Mouse (Mus musculus) heart, postnatal 14 days (tissue): ENCODE measurements around the gene Icam4. TPM values are rescaled to one million over a fixed set of nuclear protein-coding genes. Genes with fewer than 3 reads are reported as not detected.
A peak's percentile ranks its signal among the peaks of the same experiment; 100 is the strongest.
"Not testable (repeated sequence)": the region's sequence is repeated elsewhere in the genome, so short reads cannot be mapped to it uniquely, and the experiment has no call there.

Source experiments
- DNase-seq, 2 experiments: peaks; one replicate each; pipeline ENCODE4 v3.0.0; 2021 to 2022
- intact Hi-C: fragments of 180-260 bp; cut with DNase I; formaldehyde crosslinking; loops from one replicate; pipeline ENCODE4 v1.15.1; 2025
- long read RNA-seq, 2 experiments: library from polyadenylated mRNA; stranded (forward); transcript quantifications; one replicate each; pipeline ENCODE4 v2.0.0; 2021
- total RNA-seq, 2 experiments: library from RNA; stranded (reverse); gene quantifications; 2 replicates each; pipeline ENCODE4 v1.2.3; 2021

Icam4 gene
- under 1 TPM; 0.37 to 0.38 TPM for total RNA-seq
- long read RNA-seq, experiment 1, partial matches to known transcripts = 0 of 1 reads
- long read RNA-seq, experiment 1, other reads (novel, unspliced or antisense) = 0 of 1 reads
- long read RNA-seq, experiment 2 = 0 reads

DNA sequence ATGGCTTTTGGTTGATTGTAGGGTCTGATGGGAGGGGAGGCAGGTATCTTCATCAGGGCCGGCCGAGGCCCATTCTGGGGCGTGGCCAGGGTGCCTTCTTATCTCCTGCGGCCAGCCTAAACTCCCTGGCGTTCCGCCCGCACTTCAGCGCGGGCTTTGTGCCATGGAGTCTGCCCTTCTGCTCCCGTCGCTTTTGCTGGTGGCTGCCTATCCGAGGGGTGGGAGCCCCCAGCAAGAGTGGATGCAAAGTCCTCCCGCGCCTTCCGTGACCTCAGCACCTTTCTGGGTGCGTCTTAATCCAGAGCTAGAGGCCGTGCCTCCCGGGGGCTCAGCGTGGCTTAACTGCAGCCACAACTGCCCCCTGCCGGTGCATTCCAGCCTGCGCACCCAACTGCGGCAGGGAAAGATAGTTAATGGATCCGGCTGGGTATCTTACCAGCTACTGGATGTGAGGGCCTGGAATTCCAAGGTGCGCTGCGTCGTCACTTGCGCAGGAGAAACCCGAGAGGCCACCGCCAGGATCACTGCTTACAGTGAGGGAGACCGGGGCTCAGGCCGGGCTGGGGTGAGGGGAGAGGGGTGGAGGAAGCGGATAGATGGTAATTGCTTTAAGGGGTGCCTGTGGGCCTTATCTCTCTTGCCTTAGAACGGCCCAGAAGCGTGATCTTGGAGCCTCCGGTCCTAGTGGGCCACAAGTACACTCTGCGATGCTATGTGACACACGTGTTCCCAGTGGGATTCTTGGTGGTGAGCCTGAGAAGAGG lies at the start of gene Icam4:
Gene Icam4, plus strand, starts transcription at position 83 of the 764 bp plus-strand sequence.
- intact Hi-C loops = loop anchor here (2.0 to 5.0 kb wide), 3 partner anchors 27 to 107 kb away; partner anchors contain the start of genes Gm38431, Mrpl4 and Raver1
- DNase-seq = peak; percentile 84 to 89

DNA sequence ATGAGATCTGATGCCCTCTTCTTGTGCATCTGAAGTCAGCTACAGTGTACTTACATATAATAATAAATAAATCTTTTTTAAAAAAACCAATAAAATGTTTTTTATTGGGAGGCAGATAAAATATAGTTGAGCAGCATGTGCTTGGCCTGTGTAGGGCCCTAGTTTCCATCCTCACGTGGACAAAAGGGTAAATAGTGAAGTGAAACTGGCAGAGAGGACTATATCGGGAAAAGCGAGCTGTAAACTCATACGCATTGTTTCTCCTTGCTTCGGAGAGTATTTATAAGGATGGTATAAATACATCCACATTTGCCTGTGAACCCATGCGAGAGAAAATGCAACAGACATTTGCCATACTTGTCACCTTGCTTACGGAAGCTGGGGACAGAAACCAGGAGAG lies 49.4 kb upstream of the Icam4 start:
- DNase-seq = no peak
- intact Hi-C loops = no loop called here

DNA sequence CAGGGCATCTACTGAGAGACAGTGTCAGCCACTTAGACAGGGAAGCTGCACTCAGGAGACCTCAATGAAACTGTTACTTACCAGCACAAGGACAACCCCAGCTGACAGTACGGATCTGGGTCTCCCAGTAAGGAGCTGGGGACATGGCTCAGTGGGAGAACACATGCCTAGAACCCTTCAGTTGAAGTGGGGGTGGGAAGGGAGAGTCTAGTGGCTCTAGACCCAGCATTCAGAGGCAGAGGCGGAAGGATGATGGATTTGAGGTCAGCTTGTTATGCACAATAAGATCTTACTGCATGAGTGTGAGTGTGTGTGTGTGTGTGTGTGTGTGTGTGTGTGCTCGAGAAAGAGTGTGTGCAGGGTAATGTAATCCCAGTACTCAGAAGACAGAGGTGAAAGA lies 47.0 kb upstream of the Icam4 start:
- intact Hi-C loops = no loop called here
- DNase-seq = no peak

DNA sequence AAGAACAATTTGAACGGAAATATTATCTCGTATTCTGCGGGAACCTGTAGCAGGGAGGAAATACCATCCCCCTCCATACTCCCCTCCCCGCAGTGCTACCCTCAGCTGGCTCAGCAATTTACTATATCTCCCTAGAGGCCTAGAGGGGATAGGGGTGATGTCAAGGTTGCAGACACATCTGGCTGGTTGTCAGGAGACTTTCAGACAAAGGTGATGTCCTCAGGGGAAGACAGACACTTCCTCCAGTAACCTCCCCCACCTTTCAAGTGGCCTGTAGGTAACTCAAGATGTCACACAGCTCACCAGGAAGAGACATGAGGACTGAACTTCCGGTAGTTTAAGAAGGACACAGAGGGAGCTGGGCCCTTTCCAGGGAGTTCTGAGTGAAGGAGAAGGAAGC lies 46.0 kb upstream of the Icam4 start:
- no peak for DNase-seq
- intact Hi-C loops = no loop called here

DNA sequence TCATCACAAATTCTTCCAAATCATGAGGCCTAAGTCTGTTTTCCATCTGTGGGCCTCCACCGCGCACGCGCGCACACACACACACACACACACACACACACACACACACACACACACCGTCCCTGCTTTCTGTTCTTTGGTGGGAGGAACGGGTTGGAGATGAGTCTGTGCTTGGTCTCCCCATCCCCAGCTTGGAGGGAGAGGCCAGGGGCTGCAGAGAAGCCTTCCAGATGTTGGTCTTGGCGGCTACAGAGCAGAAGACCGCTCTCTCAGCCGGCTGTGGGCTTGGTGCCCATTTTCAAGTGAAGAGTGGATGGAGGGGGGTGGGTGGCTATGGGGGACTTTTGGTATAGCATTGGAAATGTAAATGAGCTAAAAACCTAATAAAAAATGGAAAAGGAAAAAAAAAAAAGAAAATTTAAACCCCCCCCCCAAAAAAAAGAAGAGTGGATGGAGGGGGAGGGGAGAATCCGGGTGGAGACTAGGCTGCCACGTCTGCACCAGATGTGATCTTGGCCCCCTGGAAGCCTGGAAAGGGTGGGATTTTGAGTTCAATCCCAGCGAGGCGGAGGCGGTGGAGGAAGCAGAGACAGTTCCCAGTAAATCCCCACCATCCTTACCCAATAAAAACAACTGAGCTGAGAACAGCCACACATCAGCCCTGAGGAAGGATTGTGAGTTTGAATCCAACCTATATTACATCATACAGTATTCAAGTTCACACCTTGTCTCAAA lies 42.1 kb upstream of the Icam4 start:
- intact Hi-C loops = no loop called here
- peak; percentile 72 to 73 for DNase-seq

DNA sequence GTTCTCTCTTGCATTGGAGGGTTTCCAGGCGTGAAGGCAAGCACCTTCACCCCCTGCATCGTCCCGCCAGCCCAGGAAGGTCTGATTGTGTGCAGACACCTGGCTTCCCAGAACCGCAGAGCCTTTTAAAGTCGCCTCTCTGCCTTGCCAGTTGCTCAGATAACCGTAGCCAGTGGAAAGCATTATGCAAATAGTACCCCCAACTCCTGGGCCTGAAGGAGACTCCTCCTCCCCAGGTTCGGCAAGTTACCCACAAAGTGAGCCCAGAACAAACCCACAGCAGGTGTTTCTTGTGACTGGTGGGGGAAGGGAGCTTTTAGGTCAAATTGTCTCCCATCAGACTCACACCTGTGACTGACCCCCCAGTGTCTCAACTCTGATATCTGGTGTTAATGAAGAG lies 41.2 kb upstream of the Icam4 start:
- intact Hi-C loops = no loop called here
- no peak for DNase-seq

DNA sequence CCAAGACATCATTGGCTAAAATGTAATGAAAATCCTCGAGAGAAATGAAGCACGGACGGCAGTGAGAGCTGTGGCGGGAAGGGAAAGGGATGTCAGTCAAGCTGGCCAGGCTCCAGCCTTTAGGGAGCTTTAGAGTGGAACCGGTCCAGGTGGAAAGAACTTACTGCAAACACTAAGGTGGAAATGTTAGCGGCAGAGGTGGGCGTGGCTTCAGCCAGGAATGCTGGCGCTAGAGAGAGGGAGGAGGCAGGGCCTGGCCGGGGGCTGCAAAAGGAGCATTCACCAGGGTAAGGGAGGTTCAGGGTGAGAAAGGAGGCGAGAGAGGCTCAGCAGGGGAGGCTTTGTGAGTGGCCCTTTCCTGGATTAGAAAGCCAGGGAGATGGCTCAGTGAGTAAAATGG lies 38.3 kb upstream of the Icam4 start:
- peak in 1 of 2 experiments; percentile 36 for DNase-seq
- intact Hi-C loops = no loop called here

DNA sequence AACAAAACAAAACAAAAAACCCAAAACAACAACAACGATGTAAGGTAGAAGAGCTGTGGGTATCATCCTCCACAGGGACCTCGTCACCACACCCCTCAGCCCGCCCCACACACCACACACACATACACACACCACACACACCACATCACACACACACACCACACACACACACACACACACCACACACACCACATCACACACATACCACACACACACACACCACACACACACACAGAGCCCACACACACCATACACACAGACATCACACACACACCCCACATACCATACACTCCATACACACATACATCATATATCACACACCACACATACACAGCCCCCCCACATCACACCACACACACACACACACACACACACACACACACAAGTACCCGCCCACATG lies 37.6 kb upstream of the Icam4 start:
- DNase-seq = no peak
- intact Hi-C loops = no loop called here

DNA sequence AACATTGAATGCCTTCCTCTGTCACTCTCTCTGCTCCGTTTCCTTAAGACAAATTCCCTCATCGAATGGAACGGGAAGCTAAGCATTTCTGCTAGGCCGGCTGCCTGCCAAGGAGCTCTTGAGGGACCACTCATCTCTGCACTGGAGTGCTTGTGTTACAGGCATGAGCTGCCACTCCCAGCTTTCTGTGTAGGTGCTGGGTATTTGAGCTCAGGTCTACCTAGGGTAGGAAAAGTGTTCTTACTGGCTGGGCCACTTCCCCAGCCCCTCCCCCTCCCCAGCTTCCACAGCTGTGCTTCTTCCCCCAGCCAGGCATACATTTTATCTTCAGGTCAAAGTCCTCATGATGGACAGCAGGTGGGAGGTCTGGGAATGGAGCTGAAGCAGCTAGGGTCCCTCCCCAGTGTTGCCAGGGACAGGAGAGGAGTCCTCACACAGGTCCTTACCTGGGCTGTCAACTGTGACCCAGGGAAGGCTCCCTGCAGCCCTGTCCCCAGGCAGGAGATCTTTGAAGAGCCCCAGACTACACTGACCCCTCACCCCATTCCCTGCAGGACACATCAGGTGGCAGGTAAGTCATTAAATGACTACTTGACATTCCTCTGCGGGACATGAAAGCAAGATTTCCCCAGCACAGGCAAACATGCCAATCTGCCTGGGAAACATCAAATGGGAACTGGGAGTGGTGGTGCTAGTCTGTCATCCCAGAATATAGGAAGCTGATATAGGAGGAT lies 35.8 kb upstream of the Icam4 start:
- DNase-seq = no peak
- intact Hi-C loops = no loop called here

DNA sequence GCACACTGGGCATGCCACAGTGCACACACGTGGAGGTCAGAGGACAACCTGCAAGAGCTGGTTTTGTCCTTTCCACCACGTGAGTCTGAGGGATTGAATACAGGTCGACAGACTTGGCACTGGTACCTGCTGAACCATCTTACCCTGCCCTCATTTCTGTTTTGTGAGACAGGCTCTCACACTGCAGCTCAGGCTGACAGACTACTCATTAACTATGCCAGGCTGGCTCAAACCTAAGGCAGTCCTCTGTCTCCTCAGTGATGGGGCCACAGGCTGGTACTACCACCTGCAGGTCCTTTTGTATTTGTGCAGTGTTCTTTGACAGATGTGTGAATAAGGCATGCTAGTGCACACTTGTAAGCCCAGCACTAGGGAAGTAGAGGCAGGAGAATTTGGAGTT lies 34.1 kb upstream of the Icam4 start:
- no peak for DNase-seq
- intact Hi-C loops = loop anchor here (5.0 kb wide), 2 partner anchors 43 to 78 kb away; no protein-coding TSS in a partner anchor

DNA sequence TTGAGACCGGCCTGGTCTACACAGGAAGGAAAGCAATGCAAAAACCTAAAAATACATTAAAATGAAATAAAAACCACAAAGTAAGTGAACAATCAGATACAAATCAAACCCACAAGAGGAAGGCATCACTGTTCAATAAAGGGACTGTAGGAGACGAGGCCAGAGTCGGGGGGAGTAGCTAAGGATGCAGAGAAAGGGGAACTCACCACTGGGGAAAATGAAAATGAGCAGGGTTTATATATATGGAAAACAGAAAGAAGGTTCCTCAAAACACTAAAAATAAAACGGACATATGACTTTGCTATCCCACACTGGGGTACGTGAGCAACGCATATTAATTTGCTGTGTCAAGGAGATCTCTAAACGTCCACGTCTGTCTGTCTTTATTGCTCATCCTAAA lies 32.1 kb upstream of the Icam4 start:
- DNase-seq = no peak
- intact Hi-C loops = loop anchor here (5.0 kb wide), 2 partner anchors 45 to 80 kb away; no protein-coding TSS in a partner anchor

DNA sequence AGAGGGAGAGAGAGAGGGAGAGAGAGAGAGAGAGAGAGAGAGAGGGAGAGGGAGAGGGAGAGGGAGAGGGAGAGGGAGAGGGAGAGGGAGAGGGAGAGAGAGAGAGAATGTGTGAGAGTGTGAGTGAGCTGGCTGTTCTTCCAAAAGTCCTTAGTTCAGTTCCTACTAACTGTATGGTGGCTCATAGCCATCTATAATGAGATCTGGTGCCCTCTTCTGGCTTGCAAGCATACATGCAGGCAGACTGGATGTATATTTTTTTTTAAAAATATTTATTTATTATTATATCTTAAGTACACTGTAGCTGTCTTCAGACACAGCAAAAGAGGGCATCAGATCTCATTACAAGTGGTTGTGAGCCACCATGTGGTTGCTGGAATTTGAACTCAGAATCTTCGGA lies 30.8 kb upstream of the Icam4 start:
- intact Hi-C loops = loop anchor here (5.0 kb wide), 2 partner anchors 46 to 81 kb away; no protein-coding TSS in a partner anchor
- not testable (repeated sequence) for DNase-seq

DNA sequence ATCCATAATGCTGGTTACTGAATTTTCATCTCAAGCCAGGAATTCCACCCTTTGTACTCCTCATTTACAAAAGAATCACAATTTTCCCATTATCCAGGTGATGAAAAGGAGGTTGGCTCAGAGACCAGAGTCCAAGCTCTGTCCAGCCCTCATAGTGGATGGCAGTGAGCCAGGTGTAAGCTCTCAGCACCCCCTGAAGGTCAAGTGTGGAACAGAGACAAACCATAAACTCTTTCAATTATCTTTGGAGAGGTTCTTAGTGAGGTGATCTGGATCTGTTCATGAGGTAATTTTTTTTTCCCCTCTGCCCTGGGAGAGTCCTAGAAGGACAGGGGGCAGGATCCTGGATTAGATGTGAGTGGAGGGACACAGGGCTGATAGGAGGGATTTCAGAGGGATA lies 28.4 kb upstream of the Icam4 start:
- intact Hi-C loops = loop anchor here (10.0 kb wide), 1 partner anchor 134 kb away; the partner anchor contains the start of gene Tyk2
- peak in 1 of 2 experiments; percentile 46 for DNase-seq

DNA sequence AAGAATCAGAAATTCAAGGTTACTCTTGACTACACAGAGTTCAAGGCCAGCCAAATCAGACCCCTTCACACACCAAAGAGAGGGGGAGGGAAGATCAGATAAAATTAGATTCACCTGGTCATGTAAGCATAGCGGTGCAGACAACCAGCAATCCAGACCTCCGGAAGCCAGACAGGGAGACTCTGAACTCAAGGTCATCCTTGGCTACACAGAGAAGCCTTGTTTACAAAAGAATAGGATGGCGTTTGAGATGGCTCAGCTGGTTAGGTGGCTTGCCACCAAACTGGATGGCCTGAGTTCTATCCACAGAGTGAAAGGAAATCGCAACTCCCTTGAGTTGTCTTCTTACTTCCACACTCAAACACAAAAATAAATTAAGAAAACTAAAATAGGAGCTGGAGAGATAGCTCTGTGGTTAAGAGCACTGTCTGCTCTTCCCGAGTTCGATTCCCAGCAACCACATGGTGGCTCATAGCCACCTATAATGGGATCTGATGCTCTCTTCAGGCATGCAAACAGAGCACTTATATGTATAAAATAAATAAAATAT lies 27.4 kb upstream of the Icam4 start:
- DNase-seq = peak in 1 of 2 experiments; percentile 35
- intact Hi-C loops = loop anchor here (2.0 to 10.0 kb wide), 3 partner anchors 27 to 133 kb away; partner anchors contain the start of genes Eif3g, Icam4 and Tyk2

DNA sequence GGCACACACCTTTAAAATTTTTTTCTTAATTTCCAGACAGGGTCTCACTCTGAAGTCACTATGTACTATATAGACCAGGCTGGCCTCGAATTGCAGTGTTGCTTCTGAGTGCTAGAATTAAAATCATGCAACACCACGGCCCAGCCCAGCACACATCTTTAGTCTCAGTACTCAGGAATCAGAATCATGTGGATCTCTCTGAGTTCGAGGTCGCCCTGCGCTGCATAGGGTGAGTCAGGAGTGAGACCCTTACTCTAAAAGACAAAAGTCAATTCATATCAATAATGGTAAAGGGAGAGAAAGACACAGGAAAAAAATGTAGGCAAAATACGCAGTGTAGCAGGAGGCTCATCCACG lies 26.9 kb upstream of the Icam4 start:
- no peak for DNase-seq
- intact Hi-C loops = loop anchor here (2.0 to 10.0 kb wide), 3 partner anchors 27 to 133 kb away; partner anchors contain the start of genes Eif3g, Icam4 and Tyk2

DNA sequence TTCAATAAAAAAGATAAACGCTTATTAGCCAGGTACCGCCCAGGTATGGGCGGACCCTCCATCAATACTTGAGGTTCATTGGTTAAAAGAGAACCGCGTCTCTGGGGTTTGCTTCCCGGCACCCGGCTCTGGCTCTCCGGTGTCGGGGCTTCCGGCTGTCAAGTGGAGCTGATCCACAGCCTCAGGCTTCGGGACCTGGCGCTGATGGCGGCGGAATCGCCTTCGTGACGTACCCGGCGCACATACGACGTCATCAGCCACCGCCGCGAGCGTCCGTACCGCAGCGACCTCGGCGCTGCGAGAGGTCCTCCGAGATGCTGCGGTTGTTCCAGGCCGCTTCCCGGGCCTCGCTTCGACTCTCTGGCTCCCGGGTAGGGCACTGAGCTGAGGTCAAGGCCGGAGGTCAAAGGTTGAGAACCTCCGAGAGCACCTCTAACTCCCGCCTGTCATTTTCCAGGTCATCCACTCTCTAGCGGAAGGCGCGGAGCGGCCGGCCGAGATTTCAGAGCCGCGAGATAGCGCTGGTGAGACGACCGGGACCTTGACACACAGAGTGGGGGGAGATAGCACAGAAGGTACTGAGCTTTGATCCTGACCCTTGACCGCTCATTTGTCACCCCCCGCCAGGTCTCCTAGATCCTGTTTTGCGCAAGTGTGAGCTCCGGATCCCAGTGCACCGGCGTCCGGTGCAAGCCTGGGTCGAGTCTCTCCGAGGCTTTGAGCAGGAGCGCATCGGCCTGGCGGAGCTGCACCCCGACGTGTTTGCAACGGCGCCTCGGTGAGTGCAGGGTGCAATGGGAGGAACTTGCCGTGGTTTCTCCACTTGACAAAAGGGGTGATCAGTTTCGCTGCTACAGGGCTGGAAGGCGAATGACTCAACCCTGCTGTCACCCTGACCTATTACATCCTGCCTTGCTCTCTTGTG lies 26.3 kb upstream of the Icam4 start, which contains the start of gene Mrpl4:
Gene Mrpl4, plus strand, starts transcription at position 112 of the 925 bp plus-strand sequence.
- intact Hi-C loops = loop anchor here (2.0 to 10.0 kb wide), 3 partner anchors 26 to 132 kb away; partner anchors contain the start of genes Eif3g, Icam4 and Tyk2
- DNase-seq = peak; percentile 87 to 95

DNA sequence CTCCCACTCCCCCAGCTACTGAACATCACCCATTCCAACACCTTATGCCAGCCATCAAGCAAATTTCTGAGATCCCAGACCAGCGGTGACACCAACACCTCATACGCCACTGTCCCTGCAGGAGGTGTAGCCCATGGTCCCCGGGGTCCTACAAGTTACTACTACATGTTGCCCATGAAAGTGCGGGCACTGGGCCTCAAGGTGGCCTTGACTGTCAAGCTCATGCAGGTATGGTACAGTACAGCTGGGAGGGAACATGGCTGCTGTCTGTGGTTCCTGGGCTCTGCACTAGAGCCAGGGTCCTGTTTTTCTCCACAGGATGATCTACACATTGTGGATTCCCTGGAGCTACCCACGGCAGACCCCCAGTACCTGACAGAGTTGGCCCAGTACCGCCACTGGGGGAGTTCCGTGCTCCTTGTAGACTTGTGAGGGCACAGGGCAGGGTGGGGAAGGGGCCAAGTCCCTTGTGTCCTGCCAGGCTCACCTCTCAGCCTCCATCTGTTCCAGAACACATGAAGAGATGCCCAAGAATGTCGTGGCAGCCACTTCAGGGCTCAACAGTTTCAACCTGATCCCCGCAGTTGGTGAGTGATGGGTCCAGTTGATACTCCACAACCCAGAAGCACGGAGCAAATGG lies 21.7 kb upstream of the Icam4 start:
- no peak for DNase-seq
- intact Hi-C loops = loop anchor here (10.0 kb wide), 1 partner anchor 127 kb away; the partner anchor contains the start of gene Tyk2

DNA sequence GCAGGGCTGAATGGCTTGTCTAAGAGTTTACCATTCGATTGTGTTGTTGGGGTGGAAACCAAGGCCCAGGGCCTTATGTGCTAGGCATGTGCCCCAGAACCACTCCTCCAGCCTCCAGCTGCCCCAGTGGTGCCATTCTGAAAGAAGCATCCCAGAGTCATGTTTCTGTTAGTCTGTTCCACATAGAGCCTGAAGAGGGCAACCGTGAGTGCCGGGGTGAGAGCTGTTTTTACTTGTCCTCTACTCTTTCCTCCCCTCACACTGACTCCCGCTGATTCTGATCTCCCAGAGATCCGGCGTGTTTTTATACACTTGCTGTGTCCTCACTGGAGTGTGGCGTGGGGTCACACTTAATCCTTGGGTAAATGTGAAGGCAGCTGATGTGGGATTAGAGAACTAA lies 21.2 kb upstream of the Icam4 start:
- no peak for DNase-seq
- intact Hi-C loops = loop anchor here (10.0 kb wide), 1 partner anchor 127 kb away; the partner anchor contains the start of gene Tyk2
